Mouse (Mus musculus): ENCODE data around the gene Prr19.
"Not testable (repeated sequence)": the region's sequence is repeated elsewhere in the genome, so short reads cannot be mapped to it uniquely, and the experiment has no call there.

The Prr19 gene

GRCm38 (mm10) chr7:25301063-25301462 lies at the start of gene Prr19:
Gene Prr19 (plus strand): TSS chr7:25301411.
- peak; percentile 78 for DNase-seq (ENCODE audit: low spot score)

GRCm38 (mm10) chr7:25251822-25252221 lies 49.4 kb upstream of the Prr19 start:
- DNase-seq (ENCODE audit: low spot score) = no peak

DNA sequence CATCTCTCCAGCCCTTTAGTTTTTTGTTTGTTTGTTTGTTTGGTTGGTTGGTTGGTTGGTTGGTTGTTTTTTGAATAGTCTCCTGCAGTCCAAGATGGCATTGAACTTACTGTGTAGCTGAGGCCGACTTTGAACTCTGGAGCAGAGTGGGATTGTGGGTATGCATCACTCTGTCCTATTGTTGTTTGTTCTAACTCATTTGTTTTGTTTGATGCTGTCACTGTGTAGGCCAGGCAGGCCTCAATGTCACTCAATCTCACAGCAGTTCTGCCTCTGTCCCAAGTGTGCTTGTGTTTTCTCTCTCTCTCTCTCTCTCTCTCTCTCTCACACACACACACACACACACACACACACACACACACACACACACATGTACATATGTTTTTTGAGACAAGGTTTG lies 39.3 kb upstream of the Prr19 start:
- no peak for DNase-seq (ENCODE audit: low spot score)

GRCm38 (mm10) chr7:25263968-25264870 lies 37.0 kb upstream of the Prr19 start:
- no peak for DNase-seq (ENCODE audit: low spot score)

- DNase-seq (ENCODE audit: low spot score) = not testable (repeated sequence)
Measured at GRCm38 (mm10) chr7:25265743-25266142, 35.5 kb upstream of the Prr19 start.

- DNase-seq (ENCODE audit: low spot score) = no peak
Measured at GRCm38 (mm10) chr7:25266180-25266962, 34.8 kb upstream of the Prr19 start.

DNA sequence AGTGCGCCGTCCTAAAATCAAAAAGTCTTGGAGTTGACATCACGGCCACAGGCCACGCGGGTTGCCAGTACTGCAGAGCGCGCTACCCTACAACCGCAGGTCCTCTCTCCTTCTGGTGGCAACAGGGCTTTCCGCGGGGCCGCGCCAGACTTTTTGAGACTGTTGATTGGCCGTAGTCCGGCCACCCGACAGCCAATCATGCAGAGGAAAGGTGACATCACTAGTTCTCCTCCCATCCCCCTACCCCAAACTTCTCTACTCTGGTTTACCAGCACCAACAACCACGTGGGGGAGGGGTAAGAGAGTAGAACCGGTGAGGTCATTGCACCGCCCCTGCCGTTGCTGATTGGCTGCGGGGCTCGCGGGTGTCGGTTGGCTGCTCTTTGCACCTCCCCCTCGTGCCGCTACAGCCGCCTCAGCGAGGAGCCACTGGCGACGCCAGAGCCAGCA lies 33.9 kb upstream of the Prr19 start, which contains the start of gene Cic:
Gene Cic (plus strand): TSS at position 404 of the 450 bp plus-strand sequence.
- DNase-seq (ENCODE audit: low spot score) = peak; percentile 97

GRCm38 (mm10) chr7:25267751-25268463 lies 33.3 kb upstream of the Prr19 start:
- DNase-seq (ENCODE audit: low spot score) = peak; percentile 98

GRCm38 (mm10) chr7:25268588-25268987 lies 32.6 kb upstream of the Prr19 start:
- DNase-seq (ENCODE audit: low spot score) = no peak

- DNase-seq (ENCODE audit: low spot score) = peak; percentile 45
Measured at GRCm38 (mm10) chr7:25269029-25269428, 32.2 kb upstream of the Prr19 start.

- no peak for DNase-seq (ENCODE audit: low spot score)
Measured at GRCm38 (mm10) chr7:25269545-25270271, 31.5 kb upstream of the Prr19 start.

DNA sequence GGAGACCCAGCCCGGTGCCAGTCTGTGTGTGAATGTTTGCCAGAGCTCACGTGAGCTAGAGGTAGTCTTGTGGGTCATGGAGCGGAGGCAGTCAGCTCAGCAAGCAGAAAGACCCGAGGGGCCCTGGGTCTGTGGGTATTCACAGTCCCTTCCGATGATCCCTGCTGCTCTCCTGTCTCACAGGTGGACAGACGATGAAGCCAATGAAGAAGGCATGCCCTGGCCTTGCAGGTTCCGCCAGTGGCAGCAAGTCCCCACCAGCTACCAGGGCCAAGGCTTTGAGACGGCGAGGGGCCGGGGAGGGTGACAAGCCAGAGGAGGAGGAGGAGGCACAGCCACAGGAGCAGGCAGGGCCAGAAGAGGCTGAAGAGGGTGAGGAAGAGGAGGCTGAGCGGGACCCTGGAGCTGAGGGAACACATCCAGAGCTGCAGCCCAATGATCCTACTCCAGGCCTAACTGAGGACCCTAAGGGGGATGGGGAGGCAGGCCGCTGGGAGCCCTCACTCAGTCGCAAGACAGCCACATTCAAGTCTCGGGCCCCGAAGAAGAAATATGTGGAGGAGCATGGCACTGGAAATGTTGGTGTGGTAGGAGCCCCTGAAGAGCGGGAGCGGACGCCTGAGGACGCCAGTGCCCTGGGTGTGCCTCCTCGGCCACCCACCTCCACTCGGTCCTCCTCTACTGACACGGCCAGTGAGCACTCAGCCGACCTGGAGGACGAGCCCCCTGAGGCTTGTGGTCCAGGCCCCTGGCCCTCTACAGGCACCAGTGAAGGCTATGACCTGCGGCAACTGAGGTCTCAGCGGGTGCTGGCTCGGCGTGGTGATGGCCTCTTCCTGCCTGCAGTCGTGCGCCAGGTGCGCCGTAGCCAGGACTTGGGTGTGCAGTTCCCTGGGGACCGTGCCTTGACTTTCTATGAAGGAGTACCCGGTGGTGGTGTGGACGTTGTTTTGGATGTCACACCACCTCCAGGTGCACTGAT lies 30.3 kb upstream of the Prr19 start:
- peak; percentile 46 for DNase-seq (ENCODE audit: low spot score)

DNA sequence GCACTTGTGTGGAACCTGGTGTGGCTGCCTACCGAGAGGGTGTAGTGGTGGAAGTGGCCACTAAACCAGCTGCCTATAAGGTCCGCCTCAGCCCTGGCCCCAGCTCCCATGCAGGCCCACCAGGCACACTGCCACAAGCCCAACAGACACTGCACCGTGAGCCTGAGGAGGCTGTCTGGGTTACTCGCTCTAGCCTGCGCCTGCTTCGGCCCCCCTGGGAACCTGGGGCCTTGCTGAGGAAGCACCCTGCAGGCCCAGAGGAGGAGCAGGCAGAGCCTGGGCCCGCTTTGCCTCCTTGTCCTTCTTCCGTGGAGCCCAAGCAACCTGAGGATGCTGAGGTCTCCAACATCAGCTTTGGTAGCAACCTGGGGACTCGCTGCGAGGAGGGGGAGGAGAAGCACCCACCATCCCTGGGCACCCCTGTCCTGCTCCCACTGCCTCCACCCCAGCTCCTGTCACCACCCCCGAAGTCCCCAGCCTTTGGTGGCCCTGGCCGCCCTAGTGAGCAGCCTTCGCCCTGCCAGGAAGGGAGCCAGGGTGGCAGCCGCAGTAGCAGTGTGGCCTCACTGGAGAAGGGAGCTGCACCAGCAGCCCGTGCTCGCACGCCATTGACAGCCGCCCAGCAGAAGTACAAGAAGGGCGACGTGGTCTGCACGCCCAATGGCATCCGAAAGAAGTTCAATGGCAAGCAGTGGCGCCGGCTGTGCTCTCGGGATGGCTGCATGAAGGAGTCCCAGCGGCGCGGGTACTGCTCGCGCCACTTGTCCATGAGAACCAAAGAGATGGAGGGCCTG lies 29.4 kb upstream of the Prr19 start:
- DNase-seq (ENCODE audit: low spot score) = peak; percentile 43

DNA sequence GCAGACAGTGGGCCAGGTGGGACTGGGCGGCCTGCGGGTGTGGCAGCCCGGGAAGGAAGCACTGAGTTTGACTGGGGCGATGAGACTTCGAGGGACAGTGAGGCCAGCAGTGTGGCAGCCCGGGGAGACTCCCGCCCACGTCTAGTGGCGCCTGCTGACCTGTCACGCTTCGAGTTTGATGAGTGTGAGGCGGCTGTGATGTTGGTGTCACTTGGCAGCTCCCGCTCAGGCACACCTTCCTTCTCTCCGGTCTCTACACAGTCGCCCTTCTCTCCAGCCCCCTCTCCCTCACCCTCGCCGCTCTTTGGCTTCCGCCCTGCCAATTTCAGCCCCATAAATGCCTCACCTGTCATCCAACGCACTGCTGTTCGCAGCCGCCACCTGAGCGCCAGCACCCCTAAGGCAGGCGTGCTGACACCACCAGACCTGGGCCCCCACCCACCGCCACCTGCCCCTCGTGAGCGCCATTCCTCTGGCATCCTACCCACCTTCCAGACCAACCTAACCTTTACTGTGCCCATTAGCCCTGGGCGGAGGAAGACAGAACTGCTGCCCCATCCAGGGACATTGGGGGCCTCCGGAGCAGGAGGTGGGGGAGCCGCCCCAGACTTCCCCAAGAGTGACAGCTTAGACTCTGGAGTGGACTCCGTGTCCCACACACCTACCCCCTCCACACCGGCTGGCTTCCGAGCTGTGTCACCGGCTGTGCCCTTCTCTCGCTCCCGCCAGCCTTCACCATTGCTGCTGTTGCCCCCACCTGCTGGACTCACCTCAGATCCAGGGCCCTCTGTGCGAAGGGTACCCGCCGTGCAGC lies 28.6 kb upstream of the Prr19 start:
- DNase-seq (ENCODE audit: low spot score) = no peak

DNA sequence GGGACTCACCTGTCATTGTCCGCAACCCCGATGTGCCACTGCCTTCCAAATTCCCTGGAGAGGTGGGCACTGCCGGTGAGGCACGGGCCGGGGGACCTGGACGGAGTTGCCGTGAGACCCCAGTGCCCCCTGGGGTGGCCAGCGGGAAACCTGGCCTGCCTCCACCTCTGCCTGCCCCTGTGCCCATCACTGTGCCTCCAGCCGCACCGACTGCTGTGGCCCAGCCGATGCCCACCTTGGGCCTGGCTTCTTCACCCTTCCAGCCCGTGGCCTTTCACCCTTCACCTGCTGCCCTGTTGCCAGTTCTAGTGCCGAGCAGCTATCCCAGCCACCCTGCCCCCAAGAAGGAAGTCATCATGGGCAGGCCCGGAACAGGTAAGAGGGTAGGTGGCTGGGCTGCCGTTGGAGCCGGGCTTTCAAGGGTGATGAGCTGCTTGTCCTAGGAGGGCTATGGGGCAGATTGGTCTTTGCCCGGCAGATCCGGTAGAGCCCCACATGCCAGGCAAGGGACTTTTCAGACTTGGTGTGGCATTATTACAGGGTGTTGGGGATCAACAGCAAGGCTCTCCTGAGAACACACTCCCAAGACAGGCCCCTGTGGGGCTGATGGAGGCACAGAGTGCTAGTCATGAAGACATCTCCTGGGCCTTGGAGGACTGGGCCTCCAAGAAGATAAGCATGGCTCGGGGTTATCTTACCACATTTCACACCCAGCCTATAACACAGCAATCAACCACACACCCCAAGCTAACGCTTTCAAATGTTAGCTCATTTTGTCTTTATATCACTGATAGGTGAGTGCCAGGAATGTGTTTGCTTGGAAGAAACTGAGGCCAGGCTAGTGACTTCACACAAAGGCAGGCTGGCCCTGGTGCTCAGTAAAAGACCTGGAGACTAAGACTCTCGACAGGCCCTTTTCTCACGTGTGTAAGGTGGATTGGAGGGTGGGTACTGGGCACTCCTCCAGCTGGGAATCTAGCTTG lies 27.7 kb upstream of the Prr19 start:
- peak; percentile 44 for DNase-seq (ENCODE audit: low spot score)

DNA sequence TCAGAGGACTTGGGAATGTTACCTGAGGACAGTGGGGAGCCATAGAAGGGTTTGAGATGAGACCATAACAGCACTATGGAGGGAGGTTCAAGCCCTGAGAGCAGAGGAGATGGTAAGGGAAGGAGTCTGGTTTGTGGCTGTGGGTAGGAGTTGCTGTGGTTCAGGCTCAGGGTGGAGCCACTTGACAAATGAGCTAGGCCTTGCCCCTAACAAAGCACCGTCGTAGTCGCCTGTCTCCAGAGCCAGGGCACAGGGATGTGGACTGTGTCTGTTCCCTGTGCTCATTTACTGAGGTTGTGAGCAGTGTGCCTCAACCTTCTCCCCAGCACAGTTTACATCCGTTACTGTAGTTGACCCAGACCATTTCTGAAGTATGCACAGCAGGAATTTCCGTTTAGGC lies 26.6 kb upstream of the Prr19 start:
- DNase-seq (ENCODE audit: low spot score) = no peak

GRCm38 (mm10) chr7:25274996-25275395 lies 26.2 kb upstream of the Prr19 start:
- DNase-seq (ENCODE audit: low spot score) = no peak
